Mouse (Mus musculus) heart, postnatal 4 days (tissue): ENCODE measurements around the gene Tex26. TPM values are rescaled to one million over a fixed set of nuclear protein-coding genes. Genes with fewer than 3 reads are reported as not detected.

Experiments
- DNase-seq: peaks from one replicate; pipeline ENCODE4 v3.0.0; 2021
- total RNA-seq, 2 experiments: library from RNA; stranded (reverse); gene quantifications; 2 replicates each; pipeline ENCODE4 v1.2.3; 2021

Gene Tex26
- total RNA-seq, result under 1 TPM in 1 of 2 experiments, not detected in 1; 0.60 TPM

- peak; percentile 71 for DNase-seq
Measured at GRCm38 (mm10) chr5:149439531-149440179, at the start of gene Tex26. TSS of gene Tex26 (plus strand) at chr5:149439660.

GRCm38 (mm10) chr5:149391574-149392375 is 47.7 kb upstream of the Tex26 start:
- no peak for DNase-seq

GRCm38 (mm10) chr5:149392420-149392988 is 47.0 kb upstream of the Tex26 start:
- no peak for DNase-seq

- DNase-seq, result no peak
Measured at GRCm38 (mm10) chr5:149401446-149401975, 37.9 kb upstream of the Tex26 start.

GRCm38 (mm10) chr5:149402029-149402428 is 37.4 kb upstream of the Tex26 start:
- DNase-seq, result no peak

GRCm38 (mm10) chr5:149403386-149403785 is 36.1 kb upstream of the Tex26 start:
- peak; percentile 49 for DNase-seq

- DNase-seq, result no peak
Measured at GRCm38 (mm10) chr5:149404710-149405109, 34.8 kb upstream of the Tex26 start.

- no peak for DNase-seq
Measured at GRCm38 (mm10) chr5:149406791-149407276, 32.6 kb upstream of the Tex26 start.

- DNase-seq, result no peak
Measured at GRCm38 (mm10) chr5:149409502-149409901, 30.0 kb upstream of the Tex26 start.

- peak; percentile 84 for DNase-seq
Measured at GRCm38 (mm10) chr5:149411509-149412193, 27.8 kb upstream of the Tex26 start, which contains the start of gene Medag. TSS of gene Medag (plus strand) at chr5:149411749.

- DNase-seq, result no peak
Measured at GRCm38 (mm10) chr5:149412194-149412575, 27.3 kb upstream of the Tex26 start.

- no peak for DNase-seq
Measured at GRCm38 (mm10) chr5:149412671-149413070, 26.8 kb upstream of the Tex26 start.

- no peak for DNase-seq
Measured at GRCm38 (mm10) chr5:149414369-149415167, 24.9 kb upstream of the Tex26 start.

- no peak for DNase-seq
Measured at GRCm38 (mm10) chr5:149417381-149417780, 22.1 kb upstream of the Tex26 start.

GRCm38 (mm10) chr5:149426525-149426924 is 12.9 kb upstream of the Tex26 start:
- no peak for DNase-seq

- DNase-seq, result no peak
Measured at GRCm38 (mm10) chr5:149427277-149428060, 12.0 kb upstream of the Tex26 start.

- DNase-seq, result no peak
Measured at GRCm38 (mm10) chr5:149428347-149428746, 11.1 kb upstream of the Tex26 start.

GRCm38 (mm10) chr5:149428810-149429255 is 10.6 kb upstream of the Tex26 start:
- DNase-seq, result peak; percentile 77

GRCm38 (mm10) chr5:149429541-149429940 is 9.9 kb upstream of the Tex26 start:
- DNase-seq, result no peak

- no peak for DNase-seq
Measured at GRCm38 (mm10) chr5:149430943-149431342, 8.5 kb upstream of the Tex26 start.

- DNase-seq, result no peak
Measured at GRCm38 (mm10) chr5:149433618-149434017, 5.8 kb upstream of the Tex26 start.
